Mouse (Mus musculus) midbrain, embryonic 14.5 days (tissue): ENCODE data around the gene Hoxb3. TPM values are rescaled to one million over a fixed set of nuclear protein-coding genes. Genes with fewer than 3 reads are reported as not detected.

ENCODE experiments used
- ATAC-seq: fragments of 200-750 bp; cut with Nextera tagmentation; 2 replicates; pipeline ENCODE4 v1.8.0; 2017; ENCODE audit warnings: moderate number of reproducible peaks, moderate library complexity; ENCODE audit not compliant: low FRiP score, low TSS enrichment
- DNase-seq: peaks from one replicate; pipeline ENCODE4 v3.0.0-alpha.2; 2015
- H3K27ac ChIP-seq: fragments of 300-500 bp; sonication (generic); replicated peaks from 2 replicates; pipeline ENCODE4 v1.5.1; 2014; ENCODE audit warnings: mild to moderate bottlenecking, low read depth, low read length, moderate library complexity
- H3K27me3 ChIP-seq: fragments of 300-500 bp; sonication (generic); 2 replicates; pipeline ENCODE4 v1.6.1; 2014; ENCODE audit warnings: low read length, control low read depth, mixed read lengths; ENCODE audit not compliant: control insufficient read depth, insufficient read depth
- H3K36me3 ChIP-seq: fragments of 300-500 bp; sonication (generic); 2 replicates; pipeline ENCODE4 v1.6.1; 2014; ENCODE audit warnings: low read length, control low read depth; ENCODE audit not compliant: control insufficient read depth, insufficient read depth
- H3K4me1 ChIP-seq: fragments of 300-500 bp; sonication (generic); 2 replicates; pipeline ENCODE4 v1.6.1; 2014; ENCODE audit warnings: mild to moderate bottlenecking, antibody characterized with exemption, low read length, control low read depth; ENCODE audit not compliant: control insufficient read depth, insufficient read depth
- H3K4me2 ChIP-seq: fragments of 300-500 bp; sonication (generic); 2 replicates; pipeline ENCODE4 v1.6.1; 2014; ENCODE audit warnings: mild to moderate bottlenecking, low read length, moderate library complexity
- H3K4me3 ChIP-seq: fragments of 300-500 bp; sonication (generic); replicated peaks from 2 replicates; pipeline ENCODE4 v1.5.1; 2014; ENCODE audit warnings: low read depth, low read length
- H3K9ac ChIP-seq: fragments of 300-500 bp; sonication (generic); replicated peaks from 2 replicates; pipeline ENCODE4 v1.6.1; 2014; ENCODE audit warnings: mild to moderate bottlenecking, low read length, moderate library complexity
- H3K9me3 ChIP-seq: fragments of 300-500 bp; sonication (generic); 2 replicates; pipeline ENCODE4 v1.6.1; 2016; ENCODE audit warnings: low read length, control low read depth, mixed read lengths; ENCODE audit not compliant: control insufficient read depth
- WGBS: fragments of 180-500 bp; shearing (Covaris S2); extraction: QIAGEN DNeasy Blood & Tissue Kit; methylation state at CpG from one replicate; pipeline ENCODE4 v1.1.7; 2014; 5-methylcytosine and 5-hydroxymethylcytosine counted together
- polyA plus RNA-seq: library from polyadenylated mRNA; unstranded; fragments of >200 nt; fragmentation: Nextera tagmentation; extraction: Ambion mirVana; gene quantifications from 2 replicates; pipeline ENCODE4 v1.2.1, GENCODE M21; 2014

Hoxb3 gene
- polyA plus RNA-seq, 1 experiment from 2014 or later, result not detected

- Histone ChIP-seq H3K4me1 (0 out of 2 replicates have a peak, but pooled peaks cover 2% of the 10 kb centered on the region), H3K27ac (no peak overlapping the region), H3K4me3 (no peak overlapping the region), H3K9me3 (no peaks in the 10 kb centered on the region), H3K36me3 (no peaks in the 10 kb centered on the region), H3K4me2 (no peak overlapping the region), H3K9ac (no peak overlapping the region), H3K27me3 (peaks cover 98% of the 10 kb centered on the region)
- DNase-seq (no peak), ATAC-seq (no peak)
- 4% methylated on average over 18 of the region's 18 CpGs for WGBS
These were observed 41.7 kb upstream of the Hoxb3 start for GRCm38 (mm10) chr11:96281396-96281795.

- Histone ChIP-seq H3K4me1 (0 out of 2 replicates have a peak, but pooled peaks cover 2% of the 10 kb centered on the region), H3K9me3 (no peaks in the 10 kb centered on the region), H3K4me2 (no peak within 1 kb of the TSS), H3K4me3 (no peak within 1 kb of the TSS), H3K9ac (no peak within 1 kb of the TSS), H3K27me3 (peaks cover 98% of the 10 kb centered on the region), H3K36me3 (no peaks in the 10 kb centered on the region), H3K27ac (no peak within 1 kb of the TSS)
- DNase-seq (no peak), ATAC-seq (no peak)
- WGBS, result 2% methylated on average over 27 of the region's 27 CpGs
These were observed 41.1 kb upstream of the Hoxb3 start, which contains the start of gene Hoxb8 for GRCm38 (mm10) chr11:96281855-96282570. Gene Hoxb8 (plus strand): TSS chr11:96281905.

- WGBS, result under 1% methylated on average over 49 of the region's 49 CpGs
- Histone ChIP-seq H3K27ac (no peak overlapping the region), H3K4me2 (no peak overlapping the region), H3K27me3 (peaks cover 98% of the 10 kb centered on the region), H3K4me1 (0 out of 2 replicates have a peak, but pooled peaks cover 2% of the 10 kb centered on the region), H3K9me3 (no peaks in the 10 kb centered on the region), H3K4me3 (no peak overlapping the region), H3K36me3 (no peaks in the 10 kb centered on the region), H3K9ac (no peak overlapping the region)
- ATAC-seq, result no peak
- DNase-seq, result no peak
These were observed 40.2 kb upstream of the Hoxb3 start for GRCm38 (mm10) chr11:96282795-96283430.

GRCm38 (mm10) chr11:96284041-96284749 lies 38.9 kb upstream of the Hoxb3 start:
- Histone ChIP-seq H3K27me3 (peaks cover 99% of the 10 kb centered on the region), H3K4me1 (0 out of 2 replicates have a peak, but pooled peaks cover 2% of the 10 kb centered on the region), H3K9me3 (no peaks in the 10 kb centered on the region), H3K27ac (no peak overlapping the region), H3K4me3 (peak overlapping the region; percentile 12; the same call in 1 of the 2 replicates), H3K4me2 (peak overlapping the region; percentile 40), H3K36me3 (no peaks in the 10 kb centered on the region), H3K9ac (no peak overlapping the region)
- under 1% methylated on average over 49 of the region's 49 CpGs for WGBS
- DNase-seq (peak; percentile 68), ATAC-seq (no peak)

DNA sequence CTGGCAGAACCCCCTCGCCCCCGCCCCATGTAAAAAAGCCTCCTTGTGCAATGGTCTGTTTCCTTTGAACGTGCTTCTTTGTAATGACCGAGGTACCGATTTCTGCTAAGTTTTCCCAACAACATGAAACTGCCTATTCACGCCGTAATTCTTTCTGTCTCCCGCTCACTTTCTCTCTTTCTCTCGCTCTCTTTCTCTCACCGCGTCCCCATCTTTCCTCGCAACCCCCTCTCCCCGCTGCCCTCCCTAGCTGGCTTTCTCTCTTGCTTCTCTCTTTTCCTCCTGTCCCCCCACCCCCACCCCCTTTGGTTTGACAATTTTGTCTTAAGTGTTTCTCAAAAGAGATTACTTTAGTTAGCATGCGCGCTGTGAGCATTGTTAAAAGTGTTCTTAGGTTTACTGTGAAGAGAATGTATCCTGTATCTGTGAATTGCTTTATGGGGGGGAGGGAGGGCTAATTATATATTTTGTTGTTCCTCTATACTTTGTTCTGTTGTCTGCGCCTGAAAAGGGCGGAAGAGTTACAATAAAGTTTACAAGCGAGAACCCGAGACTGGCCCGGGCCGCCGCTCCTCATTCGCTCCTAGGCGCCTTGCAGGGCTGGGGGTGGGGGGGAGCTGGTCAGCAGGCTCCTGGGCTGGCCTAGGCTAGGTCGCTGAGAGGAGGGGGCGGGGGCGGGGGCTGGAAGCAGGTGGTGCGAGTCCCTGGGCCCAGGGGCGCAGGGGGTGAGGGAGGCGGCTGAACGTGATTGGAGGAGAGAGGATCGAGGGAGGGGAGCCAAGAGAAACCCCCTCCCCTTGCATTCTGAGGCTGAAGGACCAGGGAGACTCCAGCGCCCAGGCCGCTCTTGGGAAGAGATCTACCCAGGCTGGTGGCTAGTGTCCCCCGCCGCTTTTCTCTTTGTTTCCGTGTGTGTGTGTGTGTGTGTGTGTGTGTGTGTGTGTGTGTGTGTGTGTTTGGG lies 38.1 kb upstream of the Hoxb3 start:
- DNase-seq (no peak), ATAC-seq (no peak)
- no peak overlapping the region for H3K9ac ChIP-seq
- H3K27ac ChIP-seq, result no peak overlapping the region
- peak overlapping the region; percentile 12; the same call in 1 of the 2 replicates for H3K4me3 ChIP-seq
- H3K4me2 ChIP-seq, result peak overlapping the region; percentile 40
- 0 out of 2 replicates have a peak, but pooled peaks cover 2% of the 10 kb centered on the region for H3K4me1 ChIP-seq
- no peaks in the 10 kb centered on the region for H3K9me3 ChIP-seq
- H3K27me3 ChIP-seq, result peaks cover 99% of the 10 kb centered on the region
- 1% methylated on average over 35 of the region's 37 CpGs for WGBS
- H3K36me3 ChIP-seq, result no peaks in the 10 kb centered on the region

GRCm38 (mm10) chr11:96285771-96286738 lies 37.1 kb upstream of the Hoxb3 start, which contains the start of gene Hoxb7:
Gene Hoxb7 (plus strand): TSS chr11:96286623.
- H3K4me1 ChIP-seq, result 0 out of 2 replicates have a peak, but pooled peaks cover 2% of the 10 kb centered on the region
- WGBS, result 2% methylated on average over 43 of the region's 43 CpGs
- ATAC-seq (no peak), DNase-seq (no peak)
- no peaks in the 10 kb centered on the region for H3K36me3 ChIP-seq
- no peak within 1 kb of the TSS for H3K4me3 ChIP-seq
- no peaks in the 10 kb centered on the region for H3K9me3 ChIP-seq
- H3K27ac ChIP-seq, result no peak within 1 kb of the TSS
- no peak within 1 kb of the TSS for H3K9ac ChIP-seq
- H3K4me2 ChIP-seq, result no peak within 1 kb of the TSS
- peaks cover 99% of the 10 kb centered on the region for H3K27me3 ChIP-seq

GRCm38 (mm10) chr11:96286739-96287385 lies 36.3 kb upstream of the Hoxb3 start:
- no peaks in the 10 kb centered on the region for H3K9me3 ChIP-seq
- ATAC-seq (no peak), DNase-seq (no peak)
- 0 out of 2 replicates have a peak, but pooled peaks cover 2% of the 10 kb centered on the region for H3K4me1 ChIP-seq
- peaks cover 97% of the 10 kb centered on the region for H3K27me3 ChIP-seq
- no peak overlapping the region for H3K4me3 ChIP-seq
- WGBS, result 1% methylated on average over 55 of the region's 55 CpGs
- H3K36me3 ChIP-seq, result no peaks in the 10 kb centered on the region
- no peak overlapping the region for H3K27ac ChIP-seq
- no peak overlapping the region for H3K9ac ChIP-seq
- H3K4me2 ChIP-seq, result no peak overlapping the region
